ENCODE assay signal across 9 mouse cellular contexts in genomic region chr11:120749430-120749829, GRCm38 (mm10). TPM values are rescaled to one million over a fixed set of nuclear protein-coding genes. Genes with fewer than 3 reads are reported as not detected.
DNase-seq lines count a peak whose midpoint lies in the region; ATAC-seq and TF ChIP-seq lines count a peak whose summit lies in the region.
"Had no signal": no experiment of that assay in that cellular context is flagged by ENCODE, and none has a peak within 500 bp of the region (broad histone marks: within the 10 kb centered on the region; RNA-seq: fewer than 3 reads in every experiment).

No protein-coding gene starts in this region.

- peak; percentile 63; the same call in 1 of the 2 replicates for TF ChIP-seq CTCF in bone marrow macrophage, adult 2 months (IDR thresholded peaks at IDR 0.05; ENCODE audit: low read depth, low read length)
- peak; percentile 69 for TF ChIP-seq CTCF in lung, postnatal 0 days (IDR thresholded peaks at IDR 0.05)

- no peak overlapping the region for H3K9ac ChIP-seq in lung, postnatal 0 days (replicated peaks; ENCODE audit: low read depth)
- H3K9ac ChIP-seq: neural tube, embryonic 12.5 days had no signal

- peaks cover 6% of the 10 kb centered on the region; the same call in 1 of the 2 replicates for H3K27me3 ChIP-seq in heart, embryonic 10.5 days (ENCODE audit: insufficient read depth, poor library complexity, severe bottlenecking)
- no peaks in the 10 kb centered on the region for H3K27me3 ChIP-seq in lung, postnatal 0 days (replicated peaks; ENCODE audit: insufficient read depth, low read length)
- no peaks in the 10 kb centered on the region for H3K27me3 ChIP-seq in hindbrain, embryonic 10.5 days (ENCODE audit: insufficient read depth, poor library complexity, severe bottlenecking)
- H3K27me3 ChIP-seq: neural tube, embryonic 12.5 days had no signal

- no peaks in the 10 kb centered on the region for H3K9me3 ChIP-seq in heart, embryonic 10.5 days
- H3K9me3 ChIP-seq in lung, postnatal 0 days (ENCODE audit: low read length) = no peaks in the 10 kb centered on the region
- no peaks in the 10 kb centered on the region for H3K9me3 ChIP-seq in hindbrain, embryonic 10.5 days
- H3K9me3 ChIP-seq: neural tube, embryonic 12.5 days had no signal

- H3K4me1 ChIP-seq in heart, embryonic 10.5 days = no peaks in the 10 kb centered on the region
- H3K4me1 ChIP-seq in bone marrow macrophage, adult 2 months (ENCODE audit: control insufficient read depth, insufficient read depth, low read length) = peaks cover 37% of the 10 kb centered on the region
- H3K4me1 ChIP-seq in lung, postnatal 0 days (ENCODE audit: insufficient read depth, low read depth, low read length) = no peaks in the 10 kb centered on the region
- no peaks in the 10 kb centered on the region for H3K4me1 ChIP-seq in hindbrain, embryonic 10.5 days (replicated peaks)
- H3K4me1 ChIP-seq: neural tube, embryonic 12.5 days had no signal

- no peak for TF ChIP-seq EP300 in lung, postnatal 0 days (IDR thresholded peaks at IDR 0.05)

- no peak for ATAC-seq in lung, postnatal 0 days

- H3K27ac ChIP-seq in heart, embryonic 10.5 days = no peak overlapping the region
- no peak overlapping the region for H3K27ac ChIP-seq in bone marrow macrophage, adult 2 months (ENCODE audit: insufficient read depth, low read depth, low read length)
- H3K27ac ChIP-seq in lung, postnatal 0 days (ENCODE audit: low read length) = no peak overlapping the region
- no peak overlapping the region for H3K27ac ChIP-seq in hindbrain, embryonic 10.5 days
- H3K27ac ChIP-seq: neural tube, embryonic 12.5 days had no signal

- peak; percentile 33 for DNase-seq in heart, adult 8-10 months (ENCODE audit: low spot score)
- no peak for DNase-seq in heart, embryonic 10.5 days (ENCODE audit: low spot score)
- peak; percentile 26 to 47 for DNase-seq in CD8-positive naive resting alpha-beta T cell, adult 2 months (ENCODE audit: low read depth in 2 of 2, low spot score in 2 of 2)
- DNase-seq in lung, postnatal 0 days (ENCODE audit: low spot score) = peak; percentile 67
- DNase-seq in ovary, postnatal 10 days (ENCODE audit: low spot score) = no peak
- no peak for DNase-seq in hindbrain, embryonic 10.5 days (ENCODE audit: low spot score)
- DNase-seq in right cerebral cortex, postnatal 4 days = no peak

- H3K36me3 ChIP-seq in heart, embryonic 10.5 days = no peaks in the 10 kb centered on the region
- H3K36me3 ChIP-seq in lung, postnatal 0 days (ENCODE audit: insufficient read depth, low read length) = no peaks in the 10 kb centered on the region
- no peaks in the 10 kb centered on the region for H3K36me3 ChIP-seq in hindbrain, embryonic 10.5 days
- H3K36me3 ChIP-seq: neural tube, embryonic 12.5 days had no signal

- H3K4me3 ChIP-seq in heart, embryonic 10.5 days = no peak overlapping the region
- no peak overlapping the region for H3K4me3 ChIP-seq in bone marrow macrophage, adult 2 months (ENCODE audit: insufficient read depth, low read length)
- H3K4me3 ChIP-seq in lung, postnatal 0 days (ENCODE audit: low read depth, low read length) = no peak overlapping the region
- H3K4me3 ChIP-seq in hindbrain, embryonic 10.5 days = no peak overlapping the region
- H3K4me3 ChIP-seq: neural tube, embryonic 12.5 days had no signal

- TF ChIP-seq POLR2A in bone marrow macrophage, adult 2 months (IDR thresholded peaks at IDR 0.05; ENCODE audit: borderline replicate concordance, low read depth, low read length) = no peak

- H3K4me2 ChIP-seq in lung, postnatal 0 days (replicated peaks; ENCODE audit: low read depth, low read length) = no peak overlapping the region
- H3K4me2 ChIP-seq: neural tube, embryonic 12.5 days had no signal

- WGBS in heart, embryonic 10.5 days = 61% methylated on average over 8 of the region's 8 CpGs
- 66% methylated on average over 8 of the region's 8 CpGs for WGBS in lung, postnatal 0 days
- WGBS in hindbrain, embryonic 10.5 days = 62% methylated on average over 8 of the region's 8 CpGs

RNA-seq across cellular contexts. Expression of gene Hmga1b, which starts 13.2 kb away (rescaled TPM):
- 10 to 100 TPM; 19.8 to 57.1 (median 32.9) TPM for total RNA-seq in heart, adult 8-10 months (2022)
- 6.4 and 7.7 TPM in 2 replicates for polyA plus RNA-seq in heart, embryonic 10.5 days (2016; fragmentation: Nextera tagmentation; extraction: Ambion mirVana)
- 13.2 and 32.4 TPM in 2 replicates for polyA plus RNA-seq in bone marrow macrophage, adult 2 months (2012; ENCODE audit: insufficient read depth, insufficient read length, missing spikeins)
- 2.0 and 3.7 TPM in 2 replicates for polyA plus RNA-seq in lung, postnatal 0 days (2015; fragmentation: Nextera tagmentation; extraction: Ambion mirVana)
- polyA plus RNA-seq in hindbrain, embryonic 10.5 days (2016; fragmentation: Nextera tagmentation; extraction: Ambion mirVana) = 8.9 and 12.2 TPM in 2 replicates

RNA-seq across cellular contexts. Expression of gene Cbr2, which starts 17.5 kb away (rescaled TPM):
- total RNA-seq in heart, adult 8-10 months (2022) = 10 to 100 TPM in 3 of 4 experiments, 1 to 10 TPM in 1; 9.3 to 24.0 (median 12.9) TPM
- polyA plus RNA-seq in heart, embryonic 10.5 days (2016; fragmentation: Nextera tagmentation; extraction: Ambion mirVana) = 1.1 and 1.3 TPM in 2 replicates
- 57.0 and 81.4 TPM in 2 replicates for polyA plus RNA-seq in bone marrow macrophage, adult 2 months (2012; ENCODE audit: insufficient read depth, insufficient read length, missing spikeins)
- 4,475 and 4,528 TPM in 2 replicates for polyA plus RNA-seq in lung, postnatal 0 days (2015; fragmentation: Nextera tagmentation; extraction: Ambion mirVana)
- polyA plus RNA-seq in hindbrain, embryonic 10.5 days (2016; fragmentation: Nextera tagmentation; extraction: Ambion mirVana) = 1.6 and 2.1 TPM in 2 replicates

RNA-seq across cellular contexts. Expression of gene Dcxr, which starts 22.3 kb away (rescaled TPM):
- 10 to 100 TPM; 12.6 to 20.8 (median 16.1) TPM for total RNA-seq in heart, adult 8-10 months (2022)
- 8.8 and 10.6 TPM in 2 replicates for polyA plus RNA-seq in heart, embryonic 10.5 days (2016; fragmentation: Nextera tagmentation; extraction: Ambion mirVana)
- 65.0 and 65.6 TPM in 2 replicates for polyA plus RNA-seq in bone marrow macrophage, adult 2 months (2012; ENCODE audit: insufficient read depth, insufficient read length, missing spikeins)
- polyA plus RNA-seq in lung, postnatal 0 days (2015; fragmentation: Nextera tagmentation; extraction: Ambion mirVana) = 344 and 430 TPM in 2 replicates
- polyA plus RNA-seq in hindbrain, embryonic 10.5 days (2016; fragmentation: Nextera tagmentation; extraction: Ambion mirVana) = 17.9 and 19.8 TPM in 2 replicates

RNA-seq across cellular contexts. Expression of gene Rac3, which starts 28.2 kb away (rescaled TPM):
- total RNA-seq in heart, adult 8-10 months (2022) = 1 to 10 TPM in 2 of 4 experiments, under 1 TPM in 2; 0.69 to 2.0 (median 1.4) TPM
- 6.9 and 13.8 TPM in 2 replicates for polyA plus RNA-seq in heart, embryonic 10.5 days (2016; fragmentation: Nextera tagmentation; extraction: Ambion mirVana)
- polyA plus RNA-seq in bone marrow macrophage, adult 2 months (2012; ENCODE audit: insufficient read depth, insufficient read length, missing spikeins) = 14.3 and 18.1 TPM in 2 replicates
- 56.0 and 61.9 TPM in 2 replicates for polyA plus RNA-seq in lung, postnatal 0 days (2015; fragmentation: Nextera tagmentation; extraction: Ambion mirVana)
- 31.0 and 58.2 TPM in 2 replicates for polyA plus RNA-seq in hindbrain, embryonic 10.5 days (2016; fragmentation: Nextera tagmentation; extraction: Ambion mirVana)

RNA-seq across cellular contexts. Expression of gene Rfng, which starts 34.6 kb away (rescaled TPM):
- total RNA-seq in heart, adult 8-10 months (2022) = 10 to 100 TPM; 10.1 to 11.3 (median 11.2) TPM
- polyA plus RNA-seq in heart, embryonic 10.5 days (2016; fragmentation: Nextera tagmentation; extraction: Ambion mirVana) = 28.4 and 30.4 TPM in 2 replicates
- 18.3 and 22.6 TPM in 2 replicates for polyA plus RNA-seq in bone marrow macrophage, adult 2 months (2012; ENCODE audit: insufficient read depth, insufficient read length, missing spikeins)
- polyA plus RNA-seq in lung, postnatal 0 days (2015; fragmentation: Nextera tagmentation; extraction: Ambion mirVana) = 22.5 and 26.4 TPM in 2 replicates
- polyA plus RNA-seq in hindbrain, embryonic 10.5 days (2016; fragmentation: Nextera tagmentation; extraction: Ambion mirVana) = 46.4 and 63.7 TPM in 2 replicates

Comparison
In these comparisons a context has a peak if more than half of its experiments do, and no peak if none do; other contexts are left out.
1. DNase-seq: peak in heart, adult 8-10 months (single experiment), CD8-positive naive resting alpha-beta T cell, adult 2 months (2 of 2) and lung, postnatal 0 days (single experiment); none in heart, embryonic 10.5 days (single experiment), ovary, postnatal 10 days (single experiment), hindbrain, embryonic 10.5 days (single experiment) and right cerebral cortex, postnatal 4 days (single experiment).
2. RNA of gene Cbr2, which starts 17.5 kb away (polyA plus RNA-seq): 4,475 to 4,528 TPM in lung, postnatal 0 days; 57.0 to 81.4 TPM in bone marrow macrophage, adult 2 months, 1.6 to 2.1 TPM in hindbrain, embryonic 10.5 days and 1.1 to 1.3 TPM in heart, embryonic 10.5 days; every median in the first group is over 10 times any median in the second.